Mouse (Mus musculus) lung, postnatal 4 days (tissue): ENCODE measurements around the gene Nrcam.
A peak's percentile ranks its signal among the peaks of the same experiment; 100 is the strongest.

ENCODE experiments used
- DNase-seq, 2 experiments: peaks; one replicate each; pipeline ENCODE4 v3.0.0; 2021

Nrcam gene

DNA sequence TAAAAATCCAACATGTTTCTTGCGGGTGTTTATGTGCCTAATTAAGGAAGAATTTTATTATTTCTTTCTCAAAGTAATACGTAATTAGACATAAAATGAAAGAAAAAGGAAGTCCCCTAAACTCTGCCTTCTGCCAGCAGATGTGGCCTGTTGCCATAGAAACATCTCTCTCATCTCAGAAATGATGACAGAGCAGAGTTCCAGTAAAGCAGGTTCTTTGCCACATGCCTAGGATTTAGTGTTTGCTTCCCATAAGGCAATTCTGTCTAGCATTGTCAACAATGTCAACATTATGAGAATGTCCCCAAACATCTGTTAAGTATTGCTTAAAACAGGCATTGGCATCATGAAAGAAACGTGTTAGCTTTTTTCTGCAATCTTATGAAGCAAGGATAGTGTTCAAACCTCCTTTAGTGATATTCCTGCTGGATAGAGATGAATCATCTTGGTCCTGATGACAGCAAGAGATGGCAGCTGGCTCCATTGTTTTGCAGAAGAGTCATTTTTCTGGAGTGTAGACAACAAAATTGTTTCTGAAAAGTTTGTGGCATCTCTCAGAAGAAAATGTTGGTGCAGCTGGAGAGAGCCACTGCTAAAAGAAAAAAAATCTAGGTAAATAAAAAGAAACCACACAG lies 42.5 kb downstream of the Nrcam start:
- no peak for DNase-seq

DNA sequence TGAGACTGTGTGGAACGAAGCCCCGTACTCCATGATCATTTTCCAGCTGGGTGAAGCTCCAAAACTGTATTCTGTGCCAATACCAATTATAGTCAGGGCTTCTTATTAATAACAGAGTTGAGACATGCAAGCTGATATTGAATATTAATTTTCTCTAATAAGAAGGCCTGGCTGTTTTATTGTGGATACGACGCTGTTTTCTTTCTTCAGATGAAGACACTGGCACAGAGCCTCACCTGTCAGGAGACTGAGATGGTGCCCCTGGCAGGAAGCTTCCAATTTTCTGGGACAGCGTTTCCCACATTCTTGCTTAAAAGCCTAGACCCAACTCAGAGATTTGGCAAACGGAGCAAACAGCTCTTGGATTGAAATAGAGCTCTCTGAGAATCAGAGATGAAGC lies 47.3 kb downstream of the Nrcam start:
- no peak for DNase-seq

DNA sequence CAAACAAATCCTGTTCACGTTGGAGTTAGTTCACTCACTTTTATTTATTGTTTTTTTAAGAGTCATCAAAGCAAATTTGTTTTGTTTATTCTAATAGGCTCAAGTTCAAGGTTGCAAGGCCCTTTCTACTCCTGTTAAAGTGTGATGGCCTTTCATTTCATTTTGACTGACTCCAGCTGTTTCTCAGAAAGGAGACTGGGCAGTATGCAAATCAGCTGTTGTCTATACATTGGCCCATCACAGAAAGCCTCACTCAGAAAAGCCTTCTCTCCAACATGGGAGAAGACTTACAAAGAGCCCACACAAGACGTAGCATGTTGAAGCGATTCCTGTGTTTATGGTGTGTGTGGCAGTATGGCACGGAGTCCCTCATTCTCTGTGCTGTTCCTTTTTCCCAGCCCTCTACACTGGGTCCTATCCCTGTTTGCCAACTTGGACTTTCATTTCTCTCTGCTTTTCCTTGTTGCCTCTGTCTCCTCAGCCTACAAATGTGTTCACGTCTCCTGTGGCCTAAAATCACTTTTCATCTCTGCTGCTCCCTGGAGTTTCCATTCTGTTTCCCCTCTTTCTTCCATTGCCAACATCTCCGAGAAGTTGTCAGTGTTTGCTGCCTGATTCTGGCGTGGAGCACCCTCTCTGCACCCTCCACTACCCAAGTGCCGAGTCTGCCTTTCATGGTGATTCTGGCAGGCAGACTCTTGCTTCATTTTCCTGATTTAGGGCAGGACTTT lies 49.9 kb downstream of the Nrcam start:
- DNase-seq = peak in 1 of 2 experiments; percentile 5

DNA sequence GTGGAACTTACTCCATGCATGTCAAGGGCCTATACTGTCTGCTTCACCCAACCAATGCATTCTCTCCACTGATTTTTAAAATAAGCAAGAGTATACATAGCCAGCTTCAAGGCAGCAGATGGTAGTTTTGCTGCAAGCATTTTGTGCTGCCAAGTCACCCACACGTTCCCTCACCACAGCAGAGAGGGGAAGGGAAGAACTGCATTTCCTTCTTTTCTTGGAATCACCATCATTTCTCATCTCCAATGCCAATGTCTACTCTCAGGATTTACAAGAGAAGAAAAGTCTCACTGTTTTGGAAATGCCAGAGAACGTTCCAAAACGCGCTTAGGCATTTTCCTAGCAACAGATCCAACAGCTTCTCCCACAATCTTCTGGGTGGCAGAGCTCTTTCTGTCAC lies 52.1 kb downstream of the Nrcam start:
- DNase-seq = no peak

DNA sequence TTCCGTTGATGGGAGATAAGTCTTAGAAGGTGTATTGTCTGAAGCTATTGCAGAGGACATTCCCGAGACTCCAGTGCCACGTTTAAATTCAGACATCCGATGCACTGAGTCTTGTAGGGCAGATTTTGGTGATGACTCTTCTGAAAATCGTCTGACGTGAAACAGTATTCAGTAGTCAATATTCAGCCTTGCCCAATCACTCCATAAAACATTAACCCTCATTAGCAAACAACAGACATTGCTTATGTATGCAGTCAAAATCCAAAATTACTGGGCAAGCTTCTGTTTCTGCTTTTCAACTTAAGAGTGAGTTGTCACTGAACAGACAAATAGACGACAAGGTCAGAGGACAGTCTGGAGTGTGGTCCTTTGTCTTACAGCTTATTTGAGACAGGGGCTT lies 57.7 kb downstream of the Nrcam start:
- no peak for DNase-seq

- DNase-seq = no peak
Observed at GRCm38 (mm10) chr12:44388220-44388619, 59.5 kb downstream of the Nrcam start.

- DNase-seq = no peak
Observed at GRCm38 (mm10) chr12:44390391-44391137, 61.9 kb downstream of the Nrcam start.

DNA sequence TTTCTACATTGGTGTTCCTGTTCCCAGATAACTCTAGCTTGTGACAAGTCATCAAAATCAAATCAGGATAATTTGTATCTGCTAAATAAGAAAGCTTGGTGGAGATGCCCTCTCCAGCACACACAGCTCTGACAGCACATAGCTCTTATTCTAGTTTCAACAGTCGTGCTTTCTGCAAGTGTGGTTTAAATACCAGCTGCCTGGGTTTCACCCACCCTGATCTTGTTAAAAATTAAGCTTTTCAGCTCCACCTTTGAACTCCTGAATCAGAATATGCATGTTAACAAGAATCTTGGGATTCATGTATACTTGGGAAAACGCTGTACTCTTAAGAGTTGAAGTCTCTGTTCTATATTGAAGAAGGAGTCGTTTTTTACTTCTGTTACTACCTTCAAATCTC lies 66.2 kb downstream of the Nrcam start:
- DNase-seq = no peak

- DNase-seq = no peak
Observed at GRCm38 (mm10) chr12:44397782-44398181, 69.1 kb downstream of the Nrcam start.

DNA sequence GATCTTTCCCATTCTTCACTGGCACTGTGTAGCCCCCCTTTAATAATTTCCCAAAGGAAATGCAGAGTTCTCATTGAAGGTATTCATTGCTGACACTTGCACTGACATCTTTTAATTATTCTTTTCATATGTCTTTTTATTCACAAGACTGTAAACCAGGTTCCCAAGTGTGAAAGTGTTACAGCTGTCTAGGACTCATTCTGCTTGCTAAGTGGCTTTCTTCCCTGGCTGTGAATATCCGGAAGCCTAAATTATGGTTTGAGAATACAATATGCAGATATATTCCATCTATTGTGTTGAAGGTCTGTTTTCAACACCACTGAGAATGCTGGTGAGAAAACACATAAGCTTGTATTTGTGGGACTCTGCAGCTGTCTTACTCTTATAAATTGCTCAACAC lies 73.4 kb downstream of the Nrcam start:
- DNase-seq = no peak

- DNase-seq = no peak
Observed at GRCm38 (mm10) chr12:44403270-44403669, 74.6 kb downstream of the Nrcam start.

DNA sequence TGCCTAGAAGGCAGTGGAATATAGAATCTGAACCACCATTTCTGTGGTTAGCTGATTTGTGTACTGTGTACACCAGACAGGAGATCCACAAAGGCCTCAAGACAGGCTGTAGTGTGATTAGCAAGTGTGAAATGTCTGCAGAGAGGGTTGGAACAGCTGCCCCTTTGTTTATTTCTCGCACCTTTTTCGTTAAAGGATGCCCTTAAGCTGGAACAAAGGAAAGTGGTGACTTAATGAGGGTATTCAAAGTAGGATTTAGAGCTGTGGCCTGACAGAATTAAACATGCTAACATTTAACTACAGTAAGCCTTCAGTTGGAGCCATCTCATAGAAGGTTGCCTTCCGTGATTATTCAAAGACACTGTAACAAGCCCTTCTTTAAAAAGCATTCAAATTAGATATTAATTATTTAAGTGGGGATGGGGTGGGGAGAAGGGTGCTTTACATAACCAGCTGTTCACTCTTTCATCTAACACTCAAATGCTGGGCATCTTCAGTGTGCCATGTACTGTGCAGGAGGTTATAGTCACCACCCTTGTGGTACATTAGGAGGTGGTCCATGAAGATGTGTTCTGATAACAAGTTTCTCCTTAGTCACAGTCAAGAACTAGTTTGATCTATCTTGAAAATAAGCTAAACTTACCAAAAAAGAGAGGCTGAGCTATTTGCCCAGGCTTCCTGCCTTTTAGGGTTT lies 75.2 kb downstream of the Nrcam start:
- DNase-seq = no peak

DNA sequence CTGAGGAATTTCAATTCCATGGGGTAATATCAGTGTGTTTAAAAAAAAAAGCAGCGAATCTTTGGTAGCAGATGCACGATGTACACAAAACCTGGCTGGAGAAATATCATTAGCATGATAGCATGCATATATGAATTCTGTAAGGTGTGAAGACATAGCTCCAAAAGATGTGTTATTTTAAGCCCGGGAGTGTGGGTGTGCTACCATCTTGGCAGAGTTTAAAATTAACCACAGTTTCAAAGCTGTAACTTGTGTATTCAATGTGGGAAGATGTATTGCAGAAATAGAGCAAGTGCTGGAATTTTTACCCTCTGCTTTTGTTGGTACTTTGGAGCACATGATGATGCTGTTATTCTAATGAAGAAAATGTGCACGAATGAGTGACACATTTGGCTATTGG lies 81.1 kb downstream of the Nrcam start:
- no peak for DNase-seq

DNA sequence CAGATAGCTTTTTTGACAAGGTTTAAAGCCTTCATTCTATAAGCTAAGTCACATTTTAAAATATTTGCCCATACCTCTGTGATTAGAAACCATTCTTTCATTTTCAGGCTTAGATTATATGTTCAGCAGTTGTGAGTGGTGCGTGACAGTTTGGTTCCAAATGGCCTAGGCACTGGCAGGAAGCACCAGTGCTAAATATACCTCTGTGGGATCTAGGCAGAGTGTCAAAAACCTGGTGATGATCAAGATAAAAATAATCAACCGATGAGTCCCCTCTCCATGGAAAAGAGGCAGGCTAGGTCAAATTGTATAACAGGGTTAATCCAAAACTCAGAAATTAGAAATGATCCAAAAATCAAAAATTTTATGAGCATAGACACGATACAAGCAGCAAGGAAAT lies 82.3 kb downstream of the Nrcam start:
- DNase-seq = no peak

DNA sequence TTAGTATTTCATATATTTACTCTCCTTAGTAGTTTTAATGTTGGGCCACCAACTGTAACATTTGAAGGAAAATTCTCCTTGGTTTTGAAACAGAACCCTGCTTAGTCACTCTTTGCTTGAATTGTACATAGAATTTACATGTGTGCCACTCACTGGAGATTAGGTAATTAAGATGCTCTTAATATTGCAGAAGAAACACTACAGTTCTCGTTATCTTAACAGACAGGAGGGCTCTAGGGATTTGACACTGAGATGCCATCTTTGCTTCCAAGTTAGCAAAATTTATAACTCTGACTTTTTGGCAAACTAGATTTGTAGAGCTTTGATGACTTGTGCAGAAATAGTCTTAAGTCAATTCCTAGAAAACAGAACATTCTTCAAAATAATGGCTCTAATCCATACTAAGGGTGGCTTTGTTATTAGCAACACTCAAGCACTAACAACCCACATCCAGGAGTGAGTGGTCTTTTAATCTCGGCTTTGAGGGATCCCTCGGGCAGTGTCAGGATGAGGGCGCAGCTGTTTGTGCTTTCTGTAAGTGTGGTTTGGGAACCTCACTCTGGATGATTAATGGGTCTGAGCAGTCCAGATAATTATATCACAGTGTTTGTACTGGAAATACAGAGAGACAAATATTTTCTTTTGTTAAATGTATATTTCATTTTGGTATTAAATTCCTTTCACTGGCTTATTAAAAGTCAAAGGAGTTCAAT lies 93.6 kb downstream of the Nrcam start:
- DNase-seq = no peak

- no peak for DNase-seq
Observed at GRCm38 (mm10) chr12:44422867-44423255, 94.2 kb downstream of the Nrcam start.

DNA sequence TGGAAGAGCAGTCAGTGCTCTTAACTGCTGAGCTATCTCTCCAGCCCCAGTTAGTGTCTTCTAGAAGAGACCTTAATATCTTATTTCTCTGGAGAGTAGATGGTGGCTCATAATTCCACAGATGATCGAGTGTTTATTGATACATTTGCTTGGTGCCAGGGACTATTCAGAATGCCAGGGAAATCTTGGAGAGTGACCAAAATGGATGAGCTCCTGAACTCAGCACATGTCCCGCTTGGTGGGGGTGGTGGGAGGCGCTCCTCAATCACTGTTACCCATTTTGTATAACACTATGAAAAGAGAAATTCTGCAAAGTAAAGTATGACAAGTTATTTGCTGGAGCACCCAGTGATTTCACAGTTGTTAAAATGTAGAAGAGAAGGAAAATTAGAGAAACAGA lies 95.3 kb downstream of the Nrcam start:
- no peak for DNase-seq

DNA sequence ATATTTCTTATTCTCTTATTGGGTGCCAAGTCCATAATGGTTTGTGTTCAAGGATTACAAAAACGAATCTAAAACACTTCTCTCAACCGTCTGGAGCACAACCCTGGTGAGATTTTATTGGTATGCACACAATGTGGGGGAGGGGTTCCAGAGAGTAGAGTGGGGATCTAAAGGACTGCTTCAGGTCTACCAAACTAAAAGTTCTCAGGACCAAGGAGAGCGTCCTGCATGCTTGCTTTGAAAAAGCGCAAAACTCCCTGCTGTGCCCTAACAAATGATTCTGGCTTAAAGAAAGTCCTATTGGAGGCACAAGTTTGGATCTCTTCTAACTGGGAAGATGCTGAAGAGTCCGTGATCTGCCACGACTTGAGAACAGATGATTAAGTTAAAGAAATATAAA lies 96.4 kb downstream of the Nrcam start:
- DNase-seq = no peak

DNA sequence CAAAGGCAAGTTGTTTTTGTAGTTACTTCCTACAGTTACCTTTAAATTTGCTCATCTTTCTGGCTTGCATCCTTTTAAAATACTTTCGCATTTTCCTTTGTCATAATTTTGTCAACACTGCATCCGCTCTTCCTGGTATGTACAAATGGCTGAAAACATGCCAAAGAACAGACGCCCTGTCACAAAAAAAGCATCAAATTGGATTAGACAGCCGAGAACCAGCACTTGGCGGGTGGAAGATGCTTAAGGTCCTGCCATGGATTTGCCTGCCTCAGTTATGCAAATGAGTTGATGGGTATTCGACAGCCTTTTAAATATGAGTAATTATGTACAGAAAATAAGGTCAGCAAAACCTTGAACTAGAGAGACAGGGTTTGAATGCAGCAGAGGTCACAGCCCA lies 101.7 kb downstream of the Nrcam start:
- no peak for DNase-seq

DNA sequence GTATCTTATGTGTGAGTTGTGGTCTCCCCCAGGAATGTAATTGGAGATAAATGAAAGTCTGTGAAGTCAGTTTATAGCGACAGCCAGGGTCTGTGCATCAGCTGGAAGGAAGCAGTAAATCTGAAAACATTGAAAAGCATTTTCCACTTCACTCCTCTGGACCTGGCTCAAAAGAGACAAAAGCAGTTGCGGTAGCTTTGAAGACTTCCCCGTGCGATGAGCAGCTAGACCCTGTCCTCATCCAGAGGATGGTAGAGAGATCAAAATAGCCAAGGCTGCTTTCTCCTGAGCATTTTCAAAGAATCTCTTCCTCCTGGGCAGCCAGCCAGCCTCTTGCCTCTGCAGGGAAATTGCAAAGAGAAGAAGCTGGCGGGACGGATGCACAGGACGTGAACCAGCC lies 102.3 kb downstream of the Nrcam start:
- DNase-seq = peak in 1 of 2 experiments; percentile 17

GRCm38 (mm10) chr12:44432727-44433126 lies 104.0 kb downstream of the Nrcam start:
- no peak for DNase-seq

GRCm38 (mm10) chr12:44437046-44437827 lies 108.6 kb downstream of the Nrcam start:
- no peak for DNase-seq
